In genomic region chr16:89587209-89587608, GRCm38 (mm10) we compare ENCODE assay signal across 39 mouse cellular contexts. TPM values are rescaled to one million over a fixed set of nuclear protein-coding genes. Genes with fewer than 3 reads are reported as not detected.
A peak's percentile ranks its signal among the peaks of the same experiment; 100 is the strongest.
DNase-seq lines count a peak whose midpoint lies in the region; ATAC-seq and TF ChIP-seq lines count a peak whose summit lies in the region.
"Had no signal": no experiment of that assay in that cellular context is flagged by ENCODE, and none has a peak within 500 bp of the region (broad histone marks: within the 10 kb centered on the region; RNA-seq: fewer than 3 reads in every experiment).

No protein-coding gene starts in this region.

- H3K9me3 ChIP-seq in hindbrain, postnatal 0 days (ENCODE audit: low read length), result no peaks in the 10 kb centered on the region
- 0 out of 2 replicates have a peak, but pooled peaks cover under 1% of the 10 kb centered on the region for H3K9me3 ChIP-seq in hindbrain, embryonic 11.5 days (ENCODE audit: control insufficient read depth, low read length)
- H3K9me3 ChIP-seq: lung, embryonic 15.5 days had no signal

- peak overlapping the region; percentile 38 for H3K27ac ChIP-seq in hindbrain, postnatal 0 days
- H3K27ac ChIP-seq in hindbrain, embryonic 11.5 days (ENCODE audit: low read depth, low read length), result no peak overlapping the region
- H3K27ac ChIP-seq: forebrain, embryonic 13.5 days; kidney, postnatal 0 days; limb, embryonic 12.5 days; lung, embryonic 15.5 days had no signal

- peak; percentile 55; the same call in 1 of the 2 replicates for ATAC-seq in hindbrain, postnatal 0 days
- no peak for ATAC-seq in hindbrain, embryonic 11.5 days (ENCODE audit: low FRiP score)
- ATAC-seq: forebrain, embryonic 13.5 days; intestine, embryonic 16.5 days; Patski had no signal

- no peak overlapping the region for H3K4me2 ChIP-seq in hindbrain, postnatal 0 days (ENCODE audit: low read depth, low read length)
- H3K4me2 ChIP-seq in hindbrain, embryonic 11.5 days (replicated peaks; ENCODE audit: low read depth, low read length), result no peak overlapping the region
- H3K4me2 ChIP-seq: forebrain, embryonic 13.5 days; limb, embryonic 12.5 days; lung, embryonic 15.5 days; midbrain, embryonic 11.5 days had no signal

- no peak overlapping the region for H3K4me3 ChIP-seq in hindbrain, postnatal 0 days (ENCODE audit: low read length)
- H3K4me3 ChIP-seq in hindbrain, embryonic 11.5 days (ENCODE audit: low read depth, low read length), result no peak overlapping the region
- H3K4me3 ChIP-seq: forebrain, embryonic 13.5 days; limb, embryonic 12.5 days; lung, embryonic 15.5 days had no signal

- no peak overlapping the region for H3K9ac ChIP-seq in hindbrain, postnatal 0 days (replicated peaks; ENCODE audit: low read length)
- H3K9ac ChIP-seq in hindbrain, embryonic 11.5 days (ENCODE audit: low read depth, low read length), result no peak overlapping the region
- H3K9ac ChIP-seq: forebrain, embryonic 13.5 days; limb, embryonic 12.5 days; lung, embryonic 15.5 days had no signal

- 47% methylated on average over 3 of the region's 3 CpGs for WGBS in hindbrain, postnatal 0 days
- WGBS in hindbrain, embryonic 11.5 days, result 70% methylated on average over 3 of the region's 3 CpGs

- 0 out of 2 replicates have a peak, but pooled peaks cover 7% of the 10 kb centered on the region for H3K4me1 ChIP-seq in hindbrain, postnatal 0 days (ENCODE audit: insufficient read depth, low read length)
- H3K4me1 ChIP-seq in hindbrain, embryonic 11.5 days (replicated peaks; ENCODE audit: control insufficient read depth, insufficient read depth, low read length), result no peaks in the 10 kb centered on the region
- H3K4me1 ChIP-seq: lung, embryonic 15.5 days had no signal

- H3K27me3 ChIP-seq in hindbrain, postnatal 0 days (ENCODE audit: insufficient read depth, low read length), result no peaks in the 10 kb centered on the region
- no peaks in the 10 kb centered on the region for H3K27me3 ChIP-seq in hindbrain, embryonic 11.5 days (ENCODE audit: control insufficient read depth, insufficient read depth, low read length)
- H3K27me3 ChIP-seq: forebrain, embryonic 13.5 days; limb, embryonic 12.5 days; lung, embryonic 15.5 days; Patski had no signal

- no peaks in the 10 kb centered on the region for H3K36me3 ChIP-seq in hindbrain, postnatal 0 days (ENCODE audit: insufficient read depth, low read length)
- no peaks in the 10 kb centered on the region for H3K36me3 ChIP-seq in hindbrain, embryonic 11.5 days (ENCODE audit: control insufficient read depth, insufficient read depth, low read length)
- H3K36me3 ChIP-seq: G1E; limb, embryonic 12.5 days; lung, embryonic 15.5 days had no signal

- TF ChIP-seq CTCF in hindbrain, postnatal 0 days (IDR thresholded peaks at IDR 0.05; ENCODE audit: low read depth), result no peak

- peak; percentile 16 for DNase-seq in cerebellum, adult 9-11 months
- DNase-seq in cerebellum, adult 8-10 months, result no peak
- DNase-seq in frontal cortex, adult 2 months (ENCODE audit: extremely low spot score in 1 of 2, low spot score in 1 of 2), result peak; percentile 7 to 33
- DNase-seq in frontal cortex, postnatal 10 days (ENCODE audit: low spot score in 2 of 2), result no peak
- peak; percentile 30 for DNase-seq in hindbrain, postnatal 0 days (ENCODE audit: low spot score)
- no peak for DNase-seq in hindbrain, embryonic 11.5 days (ENCODE audit: low spot score)
- DNase-seq in right cerebral cortex, postnatal 25 days, result peak; percentile 23
- DNase-seq in right cerebral cortex, postnatal 4 days, result no peak
- DNase-seq: adrenal gland, postnatal 10 days; heart, postnatal 36 days; kidney, adult 8-10 months; kidney, postnatal 4 days; layer of hippocampus, adult 9-11 months; right cerebral cortex, postnatal 14 days; spleen, adult 18-20 months; thymus, postnatal 14 days had no signal

RNA-seq across cellular contexts. Expression of gene Krtap11-1, which starts 16.2 kb away (rescaled TPM):
- polyA plus RNA-seq in frontal cortex, adult 2 months (2012; rRNA removed), result not detected in 2 replicates
- not detected in 2 replicates for total RNA-seq in hindbrain, postnatal 0 days (2014; rRNA removed)
- polyA plus RNA-seq in hindbrain, postnatal 0 days (2015; fragmentation: Nextera tagmentation; extraction: Ambion mirVana), result not detected in 2 replicates
- polyA plus RNA-seq in hindbrain, embryonic 11.5 days (2014; fragmentation: Nextera tagmentation; extraction: Ambion mirVana), result not detected in 2 replicates
- total RNA-seq: adrenal gland, postnatal 10 days; G1E; gastrocnemius, adult 8-10 months; gastrocnemius, postnatal 4 days; heart, postnatal 36 days; left cerebral cortex, adult 18-20 months; left cerebral cortex, postnatal 25 days; liver, adult 2 months; megakaryocyte progenitor cell, adult 5-6 weeks; neutrophil, adult 5-6 weeks had no signal
- polyA plus RNA-seq: cerebellum, adult 2 months; embryonic facial prominence, embryonic 11.5 days; forebrain, embryonic 13.5 days; G1E; heart, embryonic 16.5 days; intestine, embryonic 16.5 days; kidney, postnatal 0 days; limb, embryonic 12.5 days; liver, adult 2 months; liver, embryonic 16.5 days; lung, embryonic 15.5 days; midbrain, embryonic 11.5 days; midbrain, embryonic 16.5 days; neural tube, embryonic 11.5 days; Patski; stomach, embryonic 16.5 days; urinary bladder, adult 2 months had no signal

Comparison
In these comparisons a context has a peak if more than half of its experiments do, and no peak if none do; other contexts are left out.
1. DNase-seq: peak in cerebellum, adult 9-11 months (single experiment), frontal cortex, adult 2 months (2 of 2), hindbrain, postnatal 0 days (single experiment) and right cerebral cortex, postnatal 25 days (single experiment); none in cerebellum, adult 8-10 months (single experiment), frontal cortex, postnatal 10 days (0 of 2), hindbrain, embryonic 11.5 days (single experiment) and right cerebral cortex, postnatal 4 days (single experiment).